1 mouse cellular context compared by ENCODE assay signal in the genomic region with DNA sequence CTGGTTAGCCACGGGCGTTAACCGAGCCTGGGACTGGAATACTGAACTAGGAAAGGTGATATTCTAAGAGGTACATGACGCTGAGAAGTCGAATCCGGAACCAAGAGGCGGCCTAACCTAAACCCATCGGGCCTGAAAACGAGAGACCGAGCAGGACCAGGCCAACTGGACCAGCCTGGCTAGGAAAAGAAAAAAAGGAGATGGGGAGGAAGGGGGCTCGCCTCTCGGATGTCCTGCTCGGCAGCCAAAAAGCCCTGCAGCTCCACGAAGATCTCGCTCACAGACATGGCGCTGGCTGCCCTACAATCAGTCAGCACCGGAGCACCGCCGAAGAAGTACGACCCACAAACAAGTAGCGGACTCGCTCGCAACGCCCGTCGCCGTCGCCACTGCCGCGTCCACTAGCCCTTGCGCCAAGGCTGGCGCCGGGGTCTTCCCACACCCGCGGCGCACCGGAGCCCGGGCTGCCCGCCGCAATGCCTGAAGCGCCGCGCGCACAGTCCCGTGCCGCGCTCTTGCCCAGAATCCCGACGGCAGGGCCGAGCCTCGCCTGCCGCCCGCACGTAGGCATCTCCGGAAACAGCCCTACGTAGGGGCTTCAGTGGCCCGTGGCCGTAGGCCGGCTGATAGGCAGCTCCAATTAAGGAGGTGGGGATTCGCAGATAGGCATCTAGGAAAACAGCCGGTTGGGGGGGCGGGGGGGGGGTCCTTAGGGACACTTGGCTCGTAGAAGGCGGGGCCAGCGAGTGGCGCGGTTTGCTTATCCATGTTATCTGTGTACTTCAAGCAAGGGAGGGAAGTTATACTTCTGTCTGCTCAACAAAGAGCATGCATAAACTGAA.
TF ChIP-seq lines count a peak whose summit lies in the region.

No protein-coding gene starts in this region.

TF ChIP-seq in myocyte, 11 proteins besides CTCF, POLR2A, EP300 and RAD21 (continued from another document):
- TF ChIP-seq MYOG (IDR thresholded peaks at IDR 0.05; ENCODE audit: control insufficient read depth in 1 of 3, insufficient read depth in 1 of 3, insufficient read length in 2 of 3, low read depth in 2 of 3) (peak in 2 of 3 experiments; percentile 45 to 53), MAX (IDR thresholded peaks at IDR 0.05; ENCODE audit: low read depth) (peak; percentile 94), E2F4 (IDR thresholded peaks at IDR 0.05; ENCODE audit: insufficient read depth) (no peak), MYOD1 (IDR thresholded peaks at IDR 0.05; ENCODE audit: control insufficient read depth in 1 of 3, insufficient read length in 2 of 3, low read depth in 2 of 3) (no peak)
